Mouse (Mus musculus): ENCODE data around the gene Gramd1a. TPM values are rescaled to one million over a fixed set of nuclear protein-coding genes. Genes with fewer than 3 reads are reported as not detected.

Gramd1a gene
- total RNA-seq, 2 experiments from 2014 or later, result 25.6 to 31.4 TPM

- intact Hi-C loops (cut with DNase I), result no loop called here
These were observed 4.1 kb downstream of the Gramd1a start for GRCm38 (mm10) chr7:31151301-31152241.

DNA sequence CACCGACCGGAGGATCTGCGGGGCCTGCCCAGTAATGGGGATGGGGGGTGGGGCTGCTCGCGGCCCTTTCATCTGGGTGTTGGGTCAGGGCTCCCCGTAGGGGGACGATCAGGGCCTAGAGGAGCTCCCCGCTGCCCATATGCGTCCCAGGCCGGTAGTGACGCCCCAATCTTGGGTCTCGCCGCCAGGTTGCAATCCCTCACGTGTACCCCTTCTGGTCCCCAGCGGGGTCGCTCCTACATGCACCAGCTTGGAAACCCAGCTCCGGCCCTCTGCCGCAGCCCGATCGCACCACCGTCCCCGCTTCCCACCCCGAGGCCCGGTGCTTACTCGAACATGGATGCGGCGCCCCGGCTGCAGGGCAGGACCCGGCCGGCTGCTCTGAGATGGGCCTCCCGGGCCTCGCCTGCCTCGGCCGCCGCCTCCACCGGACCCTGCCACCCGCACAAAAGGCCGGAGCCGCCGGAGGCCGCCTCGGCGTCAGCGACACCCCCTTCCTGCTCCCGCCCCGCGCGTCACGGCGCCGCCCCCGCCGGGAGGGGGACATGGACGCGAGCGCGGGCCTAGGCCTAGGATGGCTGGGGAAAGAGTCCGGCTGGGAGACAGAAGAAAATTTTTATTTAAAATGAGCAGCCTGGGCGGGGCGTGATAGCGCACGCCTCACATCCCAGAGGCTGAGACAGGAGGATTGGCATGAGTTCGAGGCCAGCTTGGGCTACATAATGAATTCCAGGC is 5.0 kb downstream of the Gramd1a start:
- peak; percentile 92 to 94 for DNase-seq
- intact Hi-C loops (cut with DNase I), result no loop called here

More at GRCm38 (mm10) chr7:31151301-31152241, 4.1 kb downstream of the Gramd1a start:
- peak; percentile 82 to 83 for DNase-seq

GRCm38 (mm10) chr7:31149751-31150565 is 5.7 kb downstream of the Gramd1a start:
- intact Hi-C loops (cut with DNase I), result no loop called here
- DNase-seq, result peak in 1 of 2 experiments; percentile 30

- intact Hi-C loops (cut with DNase I), result no loop called here
- no peak for DNase-seq
These were observed 6.4 kb downstream of the Gramd1a start for GRCm38 (mm10) chr7:31149271-31149670.

- intact Hi-C loops (cut with DNase I), result no loop called here
- DNase-seq, result peak; percentile 68 to 71
These were observed 6.9 kb downstream of the Gramd1a start for GRCm38 (mm10) chr7:31148756-31149155.

DNA sequence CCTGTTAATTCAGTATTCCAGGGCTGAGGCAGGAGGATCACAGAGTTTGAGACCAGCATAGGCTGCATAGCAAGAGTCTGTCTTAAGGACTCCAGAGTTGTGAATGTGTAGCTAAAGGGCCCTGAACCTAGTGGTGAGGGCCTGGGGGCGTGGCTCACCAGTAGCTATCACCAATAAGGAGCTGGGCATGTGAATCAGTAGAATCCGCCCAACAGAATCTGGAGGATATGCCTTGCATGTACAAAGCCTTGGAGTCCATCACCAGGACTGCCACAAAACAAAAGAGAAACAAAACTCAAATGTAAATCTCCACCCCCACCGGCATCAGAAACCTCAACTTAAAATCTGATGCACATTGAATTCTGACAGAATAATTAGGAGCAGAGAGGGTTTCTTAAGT is 7.6 kb downstream of the Gramd1a start:
- intact Hi-C loops (cut with DNase I), result no loop called here
- DNase-seq, result no peak

DNA sequence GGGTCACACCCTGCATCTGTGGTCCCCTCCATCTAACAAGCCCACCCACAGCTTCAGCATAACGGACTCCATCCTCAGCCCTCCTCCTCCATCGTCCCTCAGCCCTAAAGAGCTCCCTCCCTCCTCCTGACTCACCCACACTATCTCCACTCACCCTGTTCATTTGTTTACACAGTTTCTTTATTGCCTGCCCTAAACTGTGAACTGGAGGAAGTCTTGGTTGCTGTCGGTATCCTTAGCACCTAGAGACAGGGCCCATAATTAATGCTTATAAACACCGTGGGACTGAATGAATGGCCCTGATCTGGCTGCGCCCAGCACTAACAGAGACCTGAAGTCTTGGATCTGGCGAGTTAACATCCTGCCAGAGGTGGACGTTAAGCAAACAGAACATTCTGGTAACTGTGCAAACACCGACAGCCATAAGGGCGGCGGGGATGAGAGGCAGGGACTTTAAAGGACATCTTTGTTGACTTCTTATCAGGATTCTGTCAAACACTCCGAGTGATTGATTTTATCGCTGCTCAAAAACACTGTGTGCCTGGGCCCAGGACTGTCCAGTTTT is 10.0 kb downstream of the Gramd1a start:
- no peak for DNase-seq
- intact Hi-C loops (cut with DNase I), result no loop called here

DNA sequence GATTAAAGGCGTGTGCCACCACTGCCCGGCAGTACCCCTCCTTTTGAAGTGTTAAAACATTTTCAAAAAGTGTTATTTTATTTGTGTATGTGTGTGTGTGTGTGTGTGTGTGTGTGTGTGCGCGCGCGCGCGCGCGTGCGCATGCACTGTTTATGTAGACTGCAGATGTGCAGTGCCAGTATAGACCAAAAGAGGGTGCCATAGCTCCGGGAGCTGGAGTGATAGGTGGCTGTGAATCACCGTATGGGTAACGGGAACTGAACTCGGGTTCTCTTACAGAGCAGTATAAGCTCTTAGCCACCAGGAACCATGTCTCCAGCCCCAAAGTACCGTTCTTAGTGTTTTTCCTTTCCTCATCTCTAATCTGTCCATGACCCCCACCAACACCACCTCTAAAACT is 10.8 kb downstream of the Gramd1a start:
- DNase-seq, result no peak
- intact Hi-C loops (cut with DNase I), result no loop called here

GRCm38 (mm10) chr7:31140941-31141340 is 14.8 kb downstream of the Gramd1a start:
- DNase-seq, result no peak
- intact Hi-C loops (cut with DNase I), result no loop called here

DNA sequence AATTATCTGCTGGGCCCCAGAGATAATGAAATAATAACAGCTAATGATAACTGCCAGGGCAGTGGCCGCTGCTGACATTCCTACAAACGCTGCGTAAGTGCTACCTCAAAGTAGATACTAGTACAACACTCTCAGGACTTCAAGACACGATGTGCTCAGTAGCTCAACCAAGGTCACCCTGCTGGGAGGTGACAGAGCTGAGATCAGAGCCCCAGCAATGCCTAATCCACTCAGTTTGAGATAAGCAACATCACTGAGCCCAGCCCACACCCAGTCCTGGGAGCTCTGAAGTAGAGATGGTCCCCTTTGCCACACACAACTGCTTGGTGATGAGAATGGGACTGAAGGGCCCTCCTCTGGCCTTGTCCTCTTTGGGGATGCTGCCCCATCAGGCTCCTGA is 15.4 kb downstream of the Gramd1a start:
- no peak for DNase-seq
- intact Hi-C loops (cut with DNase I), result no loop called here

DNA sequence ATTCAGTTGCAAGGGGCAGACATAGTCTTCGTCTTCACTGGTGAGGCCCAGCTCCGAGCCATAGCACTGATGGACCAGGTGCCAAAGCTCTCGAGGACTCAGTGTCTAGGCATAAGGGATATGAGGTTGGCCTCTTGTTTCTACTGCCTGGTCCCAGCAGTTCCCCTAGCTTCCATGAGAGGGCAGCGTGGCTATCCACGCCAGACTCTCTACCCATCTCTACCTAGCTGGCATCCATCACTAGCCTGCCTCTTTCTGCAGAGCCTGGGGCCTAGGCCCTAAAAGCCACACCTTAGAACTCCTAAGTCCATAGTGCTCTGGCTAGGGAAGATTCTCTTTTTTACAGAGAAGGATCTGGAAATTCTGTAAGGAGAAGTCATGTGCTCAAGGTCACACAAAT is 15.9 kb downstream of the Gramd1a start:
- intact Hi-C loops (cut with DNase I), result loop anchor here (1.0 to 2.0 kb wide), 2 partner anchors 33 to 37 kb away; no protein-coding TSS in a partner anchor
- peak; percentile 76 to 81 for DNase-seq

- no peak for DNase-seq
- intact Hi-C loops (cut with DNase I), result no loop called here
These were observed 20.0 kb downstream of the Gramd1a start for GRCm38 (mm10) chr7:31135717-31136116.

DNA sequence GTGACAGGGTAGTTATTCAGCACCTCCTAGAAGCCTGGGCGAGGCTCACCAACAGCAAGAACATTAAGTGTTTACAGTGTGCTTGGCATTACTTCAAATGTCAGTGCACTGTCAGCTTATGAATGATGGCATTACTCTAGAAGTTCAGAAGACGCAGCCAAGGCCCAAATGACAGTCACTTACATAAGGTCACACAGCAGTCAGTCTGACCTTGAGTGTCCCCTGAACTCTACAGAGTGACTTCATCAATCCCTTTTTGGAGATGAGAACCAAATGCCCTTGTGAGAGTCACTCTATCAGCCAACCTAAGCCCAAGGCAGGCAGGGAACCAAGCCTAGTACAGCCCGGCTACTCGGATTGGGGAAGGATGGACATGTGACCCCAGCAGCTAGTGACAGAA is 23.8 kb downstream of the Gramd1a start:
- intact Hi-C loops (cut with DNase I), result loop anchor here (2.0 kb wide), 1 partner anchor 45 kb away; no protein-coding TSS in a partner anchor
- DNase-seq, result no peak

GRCm38 (mm10) chr7:31130841-31131240 is 24.9 kb downstream of the Gramd1a start:
- DNase-seq, result peak; percentile 62 to 75
- intact Hi-C loops (cut with DNase I), result loop anchor here (2.0 kb wide), 1 partner anchor 46 kb away; no protein-coding TSS in a partner anchor

DNA sequence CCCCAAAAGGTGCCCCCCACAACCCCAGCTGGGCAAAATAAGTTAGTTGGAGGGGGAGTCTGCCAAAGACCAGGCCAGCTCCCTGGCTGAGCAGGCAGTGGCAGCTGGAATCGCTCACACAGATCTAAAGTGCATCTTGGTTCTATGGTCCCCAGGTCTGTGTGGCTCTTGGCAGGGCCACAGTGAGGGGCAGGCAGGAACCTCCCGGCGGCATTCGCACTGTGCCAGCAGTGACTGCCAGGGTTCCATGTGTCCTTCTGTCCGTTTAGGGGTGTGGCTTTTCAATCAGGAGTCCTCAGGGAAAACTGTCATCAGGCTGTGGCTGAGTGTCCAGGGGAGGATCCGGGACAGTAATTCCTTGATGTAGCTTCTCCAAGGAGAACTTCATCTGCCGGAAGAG is 25.5 kb downstream of the Gramd1a start:
- DNase-seq, result no peak
- intact Hi-C loops (cut with DNase I), result loop anchor here (2.0 kb wide), 1 partner anchor 47 kb away; no protein-coding TSS in a partner anchor

- intact Hi-C loops (cut with DNase I), result no loop called here
- no peak for DNase-seq
These were observed 27.5 kb downstream of the Gramd1a start for GRCm38 (mm10) chr7:31128157-31128705.

DNA sequence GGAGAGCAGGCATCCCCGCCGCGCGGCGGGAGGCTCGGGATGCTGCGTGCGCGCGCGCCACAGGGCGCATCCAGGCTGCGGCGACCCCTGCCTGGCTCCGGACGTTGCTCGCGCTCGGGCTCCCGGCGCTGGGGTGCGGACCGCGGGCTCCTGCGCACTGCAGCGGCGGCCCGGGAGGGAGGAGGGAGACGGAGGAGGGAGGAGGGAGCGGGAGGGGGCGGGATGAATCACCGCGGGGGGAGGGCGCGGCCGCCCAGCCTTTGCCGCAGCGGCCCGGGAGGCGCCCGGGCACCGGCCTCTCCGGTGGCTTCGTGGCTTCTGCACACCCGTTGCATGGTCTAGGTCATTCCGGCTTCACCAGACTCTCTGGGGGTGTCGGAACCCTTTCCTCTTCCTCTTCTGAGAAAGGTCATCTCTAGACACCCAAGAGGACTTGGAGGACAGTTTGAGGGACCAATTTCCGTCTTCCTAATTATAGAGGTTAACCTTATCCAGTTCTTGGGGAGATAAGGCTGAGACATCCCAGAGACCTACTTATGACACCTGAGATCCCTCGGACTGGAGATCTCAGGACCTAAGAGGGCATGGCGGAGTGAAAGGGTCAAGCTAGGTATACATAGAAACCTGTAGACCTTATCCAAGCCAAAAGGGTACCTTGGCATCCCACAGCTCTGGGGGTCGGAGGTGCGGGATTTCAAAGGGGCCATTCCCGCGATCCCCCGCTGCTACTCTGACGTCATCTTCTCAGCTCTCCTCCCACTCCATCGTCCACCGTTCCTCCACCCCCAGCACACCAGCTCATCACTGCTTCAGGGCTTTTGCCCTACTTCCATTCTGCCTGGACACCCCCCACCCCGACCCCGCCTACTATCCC is 28.6 kb downstream of the Gramd1a start, which contains the start of gene Scn1b:
Gene Scn1b, minus strand, starts transcription at position 153 of the 874 bp plus-strand sequence.
- intact Hi-C loops (cut with DNase I), result loop anchor here (2.0 kb wide), 2 partner anchors 14 to 22 kb away; no protein-coding TSS in a partner anchor
- peak in 1 of 2 experiments; percentile 67 for DNase-seq

- intact Hi-C loops (cut with DNase I), result loop anchor here (2.0 kb wide), 2 partner anchors 13 to 21 kb away; no protein-coding TSS in a partner anchor
- DNase-seq, result peak in 1 of 2 experiments; percentile 38
These were observed 29.4 kb downstream of the Gramd1a start for GRCm38 (mm10) chr7:31126211-31126751.
